Mouse (Mus musculus) MEL (cell line): Measurements from ENCODE around the gene Srxn1. TPM values are rescaled to one million over a fixed set of nuclear protein-coding genes. Genes with fewer than 3 reads are reported as not detected.

Experiments
- DNase-seq: peaks from one replicate; pipeline ENCODE4 v3.0.0; 2011; ENCODE audit warnings: low read depth, low spot score
- H3K27ac ChIP-seq: 2 replicates; pipeline ENCODE4 v1.5.1; 2012; ENCODE audit warnings: low read depth, mild to moderate bottlenecking, control low read depth, low read length, moderate library complexity; ENCODE audit not compliant: control insufficient read depth
- H3K27me3 ChIP-seq, 2 experiments: fragments of 150-350 bp in 1 of 2; sonication (generic) in 1 of 2; 2 replicates each; pipeline ENCODE4 v1.6.1; 2012; ENCODE audit warnings: low read length in 2 of 2, mild to moderate bottlenecking in 2 of 2, improper control_type of control experiment in 1 of 2, moderate library complexity in 1 of 2; ENCODE audit not compliant: insufficient read depth in 2 of 2, control insufficient read depth in 1 of 2
- H3K36me3 ChIP-seq, 2 experiments: 2 replicates each; pipeline ENCODE4 v1.6.1; 2012 to 2014; ENCODE audit warnings: low read length in 2 of 2, improper control_type of control experiment in 1 of 2, inconsistent platforms in 1 of 2, mild to moderate bottlenecking in 1 of 2; ENCODE audit not compliant: insufficient read depth in 2 of 2, control insufficient read depth in 1 of 2
- H3K4me1 ChIP-seq, 2 experiments: fragments of 150-350 bp in 1 of 2; sonication (generic) in 1 of 2; 2 replicates each; pipeline ENCODE4 v1.6.1; 2012; ENCODE audit warnings: low read length in 2 of 2, improper control_type of control experiment in 1 of 2, mild to moderate bottlenecking in 1 of 2; ENCODE audit not compliant: insufficient read depth in 2 of 2, control insufficient read depth in 1 of 2
- H3K4me3 ChIP-seq, 2 experiments: fragments of 150-350 bp in 1 of 2; sonication (generic) in 1 of 2; 2 replicates each; pipeline ENCODE4 v1.5.1; 2012; ENCODE audit warnings: low read depth in 2 of 2, low read length in 2 of 2, mild to moderate bottlenecking in 2 of 2, moderate library complexity in 2 of 2, control low read depth in 1 of 2, improper control_type of control experiment in 1 of 2; ENCODE audit not compliant: control insufficient read depth in 1 of 2, insufficient read depth in 1 of 2
- H3K79me2 ChIP-seq: 2 replicates; pipeline ENCODE4 v1.6.1; 2012; ENCODE audit warnings: mild to moderate bottlenecking, low read length, moderate library complexity; ENCODE audit not compliant: control insufficient read depth, poor library complexity, insufficient read depth
- H3K9ac ChIP-seq: 2 replicates; pipeline ENCODE4 v1.6.1; 2012; ENCODE audit warnings: low read depth, mild to moderate bottlenecking, control low read depth, low read length, moderate library complexity; ENCODE audit not compliant: control insufficient read depth, poor library complexity, severe bottlenecking
- H3K9me3 ChIP-seq: fragments of 150-350 bp; sonication (generic); replicated peaks from 2 replicates; pipeline ENCODE4 v1.6.1; 2012; ENCODE audit warnings: mild to moderate bottlenecking, low read length, improper control_type of control experiment, moderate library complexity; ENCODE audit not compliant: insufficient read depth
- CHD2 ChIP-seq: IDR thresholded peaks from 2 replicates; pipeline ENCODE4 v1.6.1; 2011; ENCODE audit warnings: low read length, improper control_type of control experiment
- E2F4 ChIP-seq: IDR thresholded peaks from 2 replicates; pipeline ENCODE4 v1.6.1; 2011; ENCODE audit warnings: low read depth, low read length, improper control_type of control experiment, borderline replicate concordance
- EP300 ChIP-seq, 2 experiments: IDR thresholded peaks; 2 replicates each; pipeline ENCODE4 v1.6.1; 2011; ENCODE audit warnings: improper control_type of control experiment in 2 of 2, low read length in 2 of 2, low read depth in 1 of 2, mild to moderate bottlenecking in 1 of 2
- GABPA ChIP-seq: IDR thresholded peaks from 2 replicates; pipeline ENCODE4 v1.6.1; 2012; ENCODE audit warnings: low read depth, mild to moderate bottlenecking, inconsistent platforms, low read length, improper control_type of control experiment, moderate library complexity
- GATA1 ChIP-seq: IDR thresholded peaks from 2 replicates; pipeline ENCODE4 v1.6.1; 2011; ENCODE audit warnings: low read depth, low read length, improper control_type of control experiment
- HCFC1 ChIP-seq: IDR thresholded peaks from 2 replicates; pipeline ENCODE4 v1.6.1; 2012; ENCODE audit warnings: low read depth, mild to moderate bottlenecking, inconsistent platforms, low read length, improper control_type of control experiment, moderate library complexity
- MAZ ChIP-seq: IDR thresholded peaks from 2 replicates; pipeline ENCODE4 v1.6.1; 2012; ENCODE audit warnings: low read depth, mild to moderate bottlenecking, inconsistent platforms, low read length, improper control_type of control experiment
- MXI1 ChIP-seq: IDR thresholded peaks from 2 replicates; pipeline ENCODE4 v1.6.1; 2011; ENCODE audit warnings: mild to moderate bottlenecking, low read depth, low read length, improper control_type of control experiment
- MYC ChIP-seq: IDR thresholded peaks from 2 replicates; pipeline ENCODE4 v1.6.1; 2011; ENCODE audit warnings: low read depth, mild to moderate bottlenecking, low read length, improper control_type of control experiment, moderate library complexity
- POLR2AphosphoS5 ChIP-seq: IDR thresholded peaks from 2 replicates; pipeline ENCODE4 v1.6.1; 2012; ENCODE audit warnings: low read depth, borderline replicate concordance, mild to moderate bottlenecking, inconsistent platforms, low read length, moderate library complexity, mixed read lengths
- TAL1 ChIP-seq: IDR thresholded peaks from 2 replicates; pipeline ENCODE4 v1.6.1; 2012; ENCODE audit warnings: mild to moderate bottlenecking, inconsistent platforms, low read length, moderate library complexity, mixed read lengths
- UBTF ChIP-seq: IDR thresholded peaks from 2 replicates; pipeline ENCODE4 v1.6.1; 2012; ENCODE audit warnings: low read depth, mild to moderate bottlenecking, inconsistent platforms, low read length, improper control_type of control experiment, moderate library complexity, borderline replicate concordance; ENCODE audit not compliant: insufficient read depth
- ZKSCAN1 ChIP-seq: IDR thresholded peaks from 2 replicates; pipeline ENCODE4 v1.6.1; 2012; ENCODE audit warnings: low read depth, mild to moderate bottlenecking, inconsistent platforms, low read length, improper control_type of control experiment, moderate library complexity
- polyA plus RNA-seq, 2 experiments: library from polyadenylated mRNA; stranded (reverse) in 1 of 2; unstranded in 1 of 2; fragments of >175 nt in 1 of 2; fragments of >200 nt in 1 of 2; gene quantifications; 2 replicates each; pipeline versions ENCODE4 v1.2.1 to v1.2.4; 2012; ENCODE audit warnings: low replicate concordance in 2 of 2, low read depth in 1 of 2; ENCODE audit not compliant: insufficient read length in 2 of 2, insufficient read depth in 1 of 2, missing spikeins in 1 of 2
- total RNA-seq: library from RNA; depleted of rRNA; stranded (reverse); fragments of 300-350 nt; gene quantifications from 2 replicates; pipeline ENCODE4 v1.2.3, GENCODE M21; 2012

Srxn1 gene
- total and polyA plus RNA-seq, 3 experiments = 31.3 to 48.6 TPM; not detected in 1

GRCm38 (mm10) chr2:152094856-152095545 lies 10.3 kb upstream of the Srxn1 start:
- H3K36me3 ChIP-seq = no peaks in the 10 kb centered on the region
- H3K9me3 ChIP-seq = no peaks in the 10 kb centered on the region
- no peak for DNase-seq
- H3K9ac ChIP-seq = no peak overlapping the region
- no peak for TF ChIP-seq GABPA
- no peak for TF ChIP-seq UBTF
- TF ChIP-seq EP300 (IDR thresholded peaks at IDR 0.05; ENCODE audit: low read depth in 1 of 2, low read length in 2 of 2) = no peak
- no peak for TF ChIP-seq GATA1
- TF ChIP-seq MYC = no peak
- TF ChIP-seq TAL1 = no peak
- no peak for TF ChIP-seq ZKSCAN1
- H3K4me1 ChIP-seq = no peaks in the 10 kb centered on the region
- H3K27me3 ChIP-seq = peaks cover 0 to 5% of the 10 kb centered on the region in 2 experiments; a peak in 2 of 4 replicates
- H3K27ac ChIP-seq = no peak overlapping the region
- H3K79me2 ChIP-seq = no peaks in the 10 kb centered on the region
- H3K4me3 ChIP-seq = no peak overlapping the region

- peaks cover 6 to 13% of the 10 kb centered on the region in 2 experiments for H3K27me3 ChIP-seq
- TF ChIP-seq GATA1 = no peak
- no peak for TF ChIP-seq MXI1
- TF ChIP-seq TAL1 = no peak
- TF ChIP-seq ZKSCAN1 = no peak
- TF ChIP-seq MAZ = no peak
Measured at GRCm38 (mm10) chr2:152096922-152097321, 8.4 kb upstream of the Srxn1 start.

GRCm38 (mm10) chr2:152097916-152098315 lies 7.4 kb upstream of the Srxn1 start:
- Histone ChIP-seq H3K27ac (no peak overlapping the region), H3K4me1 (no peaks in the 10 kb centered on the region), H3K9ac (no peak overlapping the region), H3K27me3 (peaks cover 6 to 13% of the 10 kb centered on the region in 2 experiments), H3K79me2 (no peaks in the 10 kb centered on the region), H3K9me3 (no peaks in the 10 kb centered on the region), H3K36me3 (no peaks in the 10 kb centered on the region), H3K4me3 (no peak overlapping the region)
- TF ChIP-seq POLR2AphosphoS5 = no peak
- TF ChIP-seq EP300 (IDR thresholded peaks at IDR 0.05; ENCODE audit: low read depth in 1 of 2, low read length in 2 of 2) = no peak
- TF ChIP-seq HCFC1 = no peak
- no peak for TF ChIP-seq CHD2
- TF ChIP-seq GABPA = no peak
- no peak for TF ChIP-seq UBTF
- TF ChIP-seq E2F4 = no peak
- no peak for DNase-seq

More at GRCm38 (mm10) chr2:152096922-152097321, 8.4 kb upstream of the Srxn1 start:
- H3K27ac ChIP-seq = no peak overlapping the region
- H3K36me3 ChIP-seq = no peaks in the 10 kb centered on the region
- no peak for DNase-seq
- no peak overlapping the region for H3K4me3 ChIP-seq
- H3K9me3 ChIP-seq = no peaks in the 10 kb centered on the region
- H3K79me2 ChIP-seq = no peaks in the 10 kb centered on the region
- no peak overlapping the region for H3K9ac ChIP-seq
- no peaks in the 10 kb centered on the region for H3K4me1 ChIP-seq
